Mouse (Mus musculus): ENCODE results near the gene Ctsz. TPM values are rescaled to one million over a fixed set of nuclear protein-coding genes. Genes with fewer than 3 reads are reported as not detected.

The Ctsz gene
- total and polyA plus RNA-seq, 3 experiments = 93.7 to 118 TPM; not detected in 1

- no peaks in the 10 kb centered on the region for H3K27me3 ChIP-seq (ENCODE audit: control insufficient read depth in 1 of 2, insufficient read depth in 2 of 2, low read length in 2 of 2)
- peak overlapping the region; percentile 97 for H3K9ac ChIP-seq (ENCODE audit: control insufficient read depth, low read depth, low read length, poor library complexity, severe bottlenecking)
- DNase-seq (ENCODE audit: low read depth, low spot score) = peak; percentile 66
Measured at GRCm38 (mm10) chr2:174472407-174472806, 33.6 kb upstream of the Ctsz start.

GRCm38 (mm10) chr2:174470786-174471405 lies 32.1 kb upstream of the Ctsz start:
- no peak for TF ChIP-seq ZKSCAN1 (IDR thresholded peaks at IDR 0.05; ENCODE audit: low read depth, low read length)
- TF ChIP-seq NRF1 (IDR thresholded peaks at IDR 0.05; ENCODE audit: insufficient read depth, low read depth, low read length, poor library complexity, severe bottlenecking) = no peak
- no peak for TF ChIP-seq UBTF (IDR thresholded peaks at IDR 0.05; ENCODE audit: borderline replicate concordance, insufficient read depth, low read depth, low read length)
- no peak for TF ChIP-seq POLR2A (IDR thresholded peaks at IDR 0.05; ENCODE audit: control insufficient read depth in 1 of 2, insufficient read depth in 1 of 2, low read depth in 1 of 2, low read length in 2 of 2, poor library complexity in 1 of 2)
- TF ChIP-seq MAX (IDR thresholded peaks at IDR 0.05; ENCODE audit: low read length) = no peak
- no peak for TF ChIP-seq TCF12 (IDR thresholded peaks at IDR 0.05; ENCODE audit: low read depth, low read length)
- no peak for TF ChIP-seq MXI1 (IDR thresholded peaks at IDR 0.05; ENCODE audit: low read depth, low read length)
- no peak for TF ChIP-seq POLR2AphosphoS2 (IDR thresholded peaks at IDR 0.05; ENCODE audit: low read length)
- peak overlapping the region; percentile 26 for H3K27ac ChIP-seq (ENCODE audit: control insufficient read depth, low read depth, low read length)
- peaks cover 39% of the 10 kb centered on the region for H3K79me2 ChIP-seq (ENCODE audit: control insufficient read depth, insufficient read depth, low read length, poor library complexity)
- no peak overlapping the region for H3K9ac ChIP-seq (ENCODE audit: control insufficient read depth, low read depth, low read length, poor library complexity, severe bottlenecking)
- no peak for DNase-seq (ENCODE audit: low read depth, low spot score)
- no peaks in the 10 kb centered on the region for H3K9me3 ChIP-seq (replicated peaks; ENCODE audit: insufficient read depth, low read length)
- no peaks in the 10 kb centered on the region for H3K27me3 ChIP-seq (ENCODE audit: control insufficient read depth in 1 of 2, insufficient read depth in 2 of 2, low read length in 2 of 2)
- H3K4me1 ChIP-seq (ENCODE audit: control insufficient read depth in 1 of 2, insufficient read depth in 2 of 2, low read length in 2 of 2) = peaks cover 12 to 34% of the 10 kb centered on the region in 2 experiments
- H3K4me3 ChIP-seq (ENCODE audit: control insufficient read depth in 1 of 2, insufficient read depth in 1 of 2, low read depth in 2 of 2, low read length in 2 of 2) = no peak overlapping the region
- H3K36me3 ChIP-seq (ENCODE audit: control insufficient read depth in 1 of 2, insufficient read depth in 2 of 2, low read length in 2 of 2) = peaks cover 0 to 36% of the 10 kb centered on the region in 2 experiments; a peak in 2 of 4 replicates

More at GRCm38 (mm10) chr2:174472407-174472806, 33.6 kb upstream of the Ctsz start:
- no peaks in the 10 kb centered on the region for H3K9me3 ChIP-seq (replicated peaks; ENCODE audit: insufficient read depth, low read length)
- H3K4me3 ChIP-seq (ENCODE audit: control insufficient read depth in 1 of 2, insufficient read depth in 1 of 2, low read depth in 2 of 2, low read length in 2 of 2) = peak overlapping the region; percentile 66 to 87
- H3K79me2 ChIP-seq (ENCODE audit: control insufficient read depth, insufficient read depth, low read length, poor library complexity) = peaks cover 39% of the 10 kb centered on the region
- peak; percentile 77 for TF ChIP-seq MAX (IDR thresholded peaks at IDR 0.05; ENCODE audit: low read length)
- peak; percentile 44 for TF ChIP-seq MXI1 (IDR thresholded peaks at IDR 0.05; ENCODE audit: low read depth, low read length)
- no peak for TF ChIP-seq POLR2A (IDR thresholded peaks at IDR 0.05; ENCODE audit: control insufficient read depth in 1 of 2, insufficient read depth in 1 of 2, low read depth in 1 of 2, low read length in 2 of 2, poor library complexity in 1 of 2)
- peak; percentile 35; the same call in 1 of the 2 replicates for TF ChIP-seq MYC (IDR thresholded peaks at IDR 0.05; ENCODE audit: low read depth, low read length)
- no peak for TF ChIP-seq TCF12 (IDR thresholded peaks at IDR 0.05; ENCODE audit: low read depth, low read length)
- peak overlapping the region; percentile 76 for H3K27ac ChIP-seq (ENCODE audit: control insufficient read depth, low read depth, low read length)
- peaks cover 0 to 36% of the 10 kb centered on the region in 2 experiments; a peak in 2 of 4 replicates for H3K36me3 ChIP-seq (ENCODE audit: control insufficient read depth in 1 of 2, insufficient read depth in 2 of 2, low read length in 2 of 2)
- H3K4me1 ChIP-seq (ENCODE audit: control insufficient read depth in 1 of 2, insufficient read depth in 2 of 2, low read length in 2 of 2) = peaks cover 12 to 34% of the 10 kb centered on the region in 2 experiments

GRCm38 (mm10) chr2:174470333-174470732 lies 31.5 kb upstream of the Ctsz start:
- no peak overlapping the region for H3K4me3 ChIP-seq (ENCODE audit: control insufficient read depth in 1 of 2, insufficient read depth in 1 of 2, low read depth in 2 of 2, low read length in 2 of 2)
- peak; percentile 91 for DNase-seq (ENCODE audit: low read depth, low spot score)
- H3K9me3 ChIP-seq (replicated peaks; ENCODE audit: insufficient read depth, low read length) = no peaks in the 10 kb centered on the region
- peaks cover 0 to 36% of the 10 kb centered on the region in 2 experiments; a peak in 2 of 4 replicates for H3K36me3 ChIP-seq (ENCODE audit: control insufficient read depth in 1 of 2, insufficient read depth in 2 of 2, low read length in 2 of 2)
- H3K27ac ChIP-seq (ENCODE audit: control insufficient read depth, low read depth, low read length) = peak overlapping the region; percentile 9; the same call in 1 of the 2 replicates
- no peaks in the 10 kb centered on the region for H3K27me3 ChIP-seq (ENCODE audit: control insufficient read depth in 1 of 2, insufficient read depth in 2 of 2, low read length in 2 of 2)
- H3K4me1 ChIP-seq (ENCODE audit: control insufficient read depth in 1 of 2, insufficient read depth in 2 of 2, low read length in 2 of 2) = peaks cover 12 to 34% of the 10 kb centered on the region in 2 experiments
- H3K9ac ChIP-seq (ENCODE audit: control insufficient read depth, low read depth, low read length, poor library complexity, severe bottlenecking) = no peak overlapping the region
- H3K79me2 ChIP-seq (ENCODE audit: control insufficient read depth, insufficient read depth, low read length, poor library complexity) = peaks cover 39% of the 10 kb centered on the region
- TF ChIP-seq MAFK (IDR thresholded peaks at IDR 0.05; ENCODE audit: borderline replicate concordance, low read depth, low read length) = no peak
- no peak for TF ChIP-seq ZKSCAN1 (IDR thresholded peaks at IDR 0.05; ENCODE audit: low read depth, low read length)
- TF ChIP-seq MXI1 (IDR thresholded peaks at IDR 0.05; ENCODE audit: low read depth, low read length) = 0 out of 2 replicates have a peak, but pooled peaks have one; percentile 31
- TF ChIP-seq NRF1 (IDR thresholded peaks at IDR 0.05; ENCODE audit: insufficient read depth, low read depth, low read length, poor library complexity, severe bottlenecking) = no peak
- no peak; the same call in 1 of the 2 replicates for TF ChIP-seq HCFC1 (IDR thresholded peaks at IDR 0.05; ENCODE audit: low read depth, low read length)
- TF ChIP-seq GABPA (IDR thresholded peaks at IDR 0.05; ENCODE audit: low read depth, low read length) = no peak
- TF ChIP-seq CTCF (IDR thresholded peaks at IDR 0.05 in 2 of 3, conservative IDR thresholded peaks at IDR 0.05 in 1 of 3; ENCODE audit: control insufficient read depth in 1 of 3, insufficient read depth in 1 of 3, low read depth in 2 of 3, low read length in 3 of 3, poor library complexity in 1 of 3, severe bottlenecking in 1 of 3) = no peak
- peak; percentile 66 for TF ChIP-seq ETS1 (IDR thresholded peaks at IDR 0.05; ENCODE audit: low read depth, low read length)
- no peak for TF ChIP-seq BHLHE40 (IDR thresholded peaks at IDR 0.05; ENCODE audit: borderline replicate concordance, low read depth, low read length)
- TF ChIP-seq UBTF (IDR thresholded peaks at IDR 0.05; ENCODE audit: borderline replicate concordance, insufficient read depth, low read depth, low read length) = no peak
- no peak for TF ChIP-seq CHD1 (IDR thresholded peaks at IDR 0.05; ENCODE audit: low read depth, low read length)
- peak in 1 of 2 experiments; percentile 36; a peak in 1 of 4 replicates for TF ChIP-seq POLR2A (IDR thresholded peaks at IDR 0.05; ENCODE audit: control insufficient read depth in 1 of 2, insufficient read depth in 1 of 2, low read depth in 1 of 2, low read length in 2 of 2, poor library complexity in 1 of 2)
- peak; percentile 37 to 74; a peak in 2 of 4 replicates for TF ChIP-seq EP300 (IDR thresholded peaks at IDR 0.05; ENCODE audit: low read depth in 1 of 2, low read length in 2 of 2)
- no peak for TF ChIP-seq POLR2AphosphoS5 (IDR thresholded peaks at IDR 0.05; ENCODE audit: borderline replicate concordance, low read depth, low read length)
- TF ChIP-seq SMC3 (IDR thresholded peaks at IDR 0.05; ENCODE audit: low read depth, low read length) = no peak
- TF ChIP-seq GATA1 (IDR thresholded peaks at IDR 0.05; ENCODE audit: low read depth, low read length) = peak; percentile 99
- TF ChIP-seq MAZ (IDR thresholded peaks at IDR 0.05; ENCODE audit: low read depth, low read length) = no peak

All from MEL (cell line).